Mouse (Mus musculus): Measurements from ENCODE around the gene Zeb2. TPM values are rescaled to one million over a fixed set of nuclear protein-coding genes. Genes with fewer than 3 reads are reported as not detected.

The Zeb2 gene
- polyA plus RNA-seq, 2 experiments = 27.2 to 43.9 TPM

DNA sequence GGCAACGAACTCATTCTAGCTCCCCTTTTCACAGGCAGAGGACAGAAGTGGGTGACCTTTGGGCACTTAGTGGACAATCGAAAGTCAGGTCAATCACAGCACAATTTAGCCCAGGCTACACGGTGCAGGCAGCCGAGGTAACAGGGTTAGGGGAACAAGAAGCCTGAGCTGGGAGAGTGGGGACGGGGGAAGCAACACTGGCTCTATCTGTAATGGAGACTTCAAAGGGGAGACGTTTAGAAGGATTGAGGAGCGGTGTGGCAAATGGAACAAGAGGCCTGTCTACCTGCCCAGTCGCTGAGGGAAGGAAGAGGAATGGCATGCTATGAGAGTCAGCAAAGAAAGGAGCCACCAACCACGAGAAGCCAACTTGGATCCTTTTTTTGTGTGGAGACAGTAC lies 57.0 kb downstream of the Zeb2 start:
- no peak for ATAC-seq (ENCODE audit: low FRiP score, low read depth)
- no peak for DNase-seq (ENCODE audit: low spot score)
- Histone ChIP-seq H3K9ac (ENCODE audit: low read depth, low read length, severe bottlenecking) (no peak overlapping the region), H3K4me2 (replicated peaks; ENCODE audit: low read depth, low read length, severe bottlenecking) (no peak overlapping the region), H3K4me3 (replicated peaks; ENCODE audit: low read length) (no peak overlapping the region), H3K27me3 (ENCODE audit: control insufficient read depth, insufficient read depth, low read length) (no peaks in the 10 kb centered on the region), H3K36me3 (ENCODE audit: control insufficient read depth, insufficient read depth, low read length) (no peaks in the 10 kb centered on the region), H3K9me3 (ENCODE audit: control insufficient read depth, low read length) (no peaks in the 10 kb centered on the region), H3K4me1 (ENCODE audit: control insufficient read depth, insufficient read depth, low read length) (peaks cover 13% of the 10 kb centered on the region; the same call in 1 of the 2 replicates), H3K27ac (replicated peaks; ENCODE audit: low read depth, low read length) (no peak overlapping the region)
- 81% methylated on average over 9 of the region's 9 CpGs for WGBS
- TF ChIP-seq POLR2A (IDR thresholded peaks at IDR 0.05; ENCODE audit: borderline replicate concordance, extremely low read depth, insufficient read depth, insufficient read length) = no peak

DNA sequence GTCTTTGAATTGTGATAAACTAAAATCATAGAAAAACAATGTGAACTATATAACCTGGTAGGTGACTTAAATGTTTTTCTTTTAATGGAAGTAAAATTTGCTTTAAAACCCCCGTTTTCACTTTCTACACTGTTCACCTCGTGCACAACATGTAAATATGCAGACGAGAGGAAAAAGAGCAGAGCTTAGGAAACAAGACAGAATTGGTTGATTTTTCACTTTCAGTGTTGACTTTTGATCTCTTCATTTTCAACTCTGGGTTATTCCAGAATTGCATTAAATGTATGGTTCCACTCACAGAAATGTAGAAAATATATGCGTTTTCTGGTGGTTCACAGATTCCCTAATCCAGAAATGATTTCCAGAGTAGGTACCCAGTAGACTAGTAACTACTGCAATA lies 57.6 kb downstream of the Zeb2 start:
- H3K9ac ChIP-seq (ENCODE audit: low read depth, low read length, severe bottlenecking) = no peak overlapping the region
- no peak overlapping the region for H3K4me3 ChIP-seq (replicated peaks; ENCODE audit: low read length)
- no peaks in the 10 kb centered on the region for H3K9me3 ChIP-seq (ENCODE audit: control insufficient read depth, low read length)
- DNase-seq (ENCODE audit: low spot score) = no peak
- H3K27me3 ChIP-seq (ENCODE audit: control insufficient read depth, insufficient read depth, low read length) = no peaks in the 10 kb centered on the region
- TF ChIP-seq POLR2A (IDR thresholded peaks at IDR 0.05; ENCODE audit: borderline replicate concordance, extremely low read depth, insufficient read depth, insufficient read length) = no peak
- WGBS = 80% methylated on average over 4 of the region's 4 CpGs
- peaks cover 14% of the 10 kb centered on the region for H3K4me1 ChIP-seq (ENCODE audit: control insufficient read depth, insufficient read depth, low read length)
- no peak overlapping the region for H3K27ac ChIP-seq (replicated peaks; ENCODE audit: low read depth, low read length)
- no peak for ATAC-seq (ENCODE audit: low FRiP score, low read depth)
- H3K36me3 ChIP-seq (ENCODE audit: control insufficient read depth, insufficient read depth, low read length) = no peaks in the 10 kb centered on the region
- no peak overlapping the region for H3K4me2 ChIP-seq (replicated peaks; ENCODE audit: low read depth, low read length, severe bottlenecking)

DNA sequence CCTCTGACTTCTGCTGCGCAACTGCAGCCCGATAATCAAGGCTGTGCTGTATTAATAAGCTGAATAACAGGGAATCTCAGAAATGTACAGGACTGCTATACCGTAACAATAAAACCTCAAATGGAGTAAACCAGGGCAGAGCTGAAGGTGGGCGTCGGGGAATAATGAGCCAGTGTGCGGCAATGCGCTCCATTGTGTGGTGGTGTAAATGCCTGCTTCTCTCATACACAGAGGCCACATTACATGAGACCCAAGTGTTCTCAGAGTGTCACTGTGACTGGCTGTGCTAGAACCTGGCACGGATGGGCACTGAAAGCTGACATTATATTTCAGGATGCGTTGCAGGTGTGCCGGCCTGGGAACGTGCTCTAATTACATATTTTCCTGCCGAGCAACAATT lies 58.2 kb downstream of the Zeb2 start:
- Histone ChIP-seq H3K9me3 (ENCODE audit: control insufficient read depth, low read length) (no peaks in the 10 kb centered on the region), H3K27ac (replicated peaks; ENCODE audit: low read depth, low read length) (no peak overlapping the region), H3K4me1 (ENCODE audit: control insufficient read depth, insufficient read depth, low read length) (peaks cover 16% of the 10 kb centered on the region), H3K4me3 (replicated peaks; ENCODE audit: low read length) (no peak overlapping the region), H3K4me2 (replicated peaks; ENCODE audit: low read depth, low read length, severe bottlenecking) (no peak overlapping the region), H3K9ac (ENCODE audit: low read depth, low read length, severe bottlenecking) (no peak overlapping the region), H3K36me3 (ENCODE audit: control insufficient read depth, insufficient read depth, low read length) (no peaks in the 10 kb centered on the region), H3K27me3 (ENCODE audit: control insufficient read depth, insufficient read depth, low read length) (no peaks in the 10 kb centered on the region)
- DNase-seq (ENCODE audit: low spot score) (no peak), ATAC-seq (ENCODE audit: low FRiP score, low read depth) (no peak)
- no peak for TF ChIP-seq POLR2A (IDR thresholded peaks at IDR 0.05; ENCODE audit: borderline replicate concordance, extremely low read depth, insufficient read depth, insufficient read length)
- WGBS = 61% methylated on average over 12 of the region's 12 CpGs

DNA sequence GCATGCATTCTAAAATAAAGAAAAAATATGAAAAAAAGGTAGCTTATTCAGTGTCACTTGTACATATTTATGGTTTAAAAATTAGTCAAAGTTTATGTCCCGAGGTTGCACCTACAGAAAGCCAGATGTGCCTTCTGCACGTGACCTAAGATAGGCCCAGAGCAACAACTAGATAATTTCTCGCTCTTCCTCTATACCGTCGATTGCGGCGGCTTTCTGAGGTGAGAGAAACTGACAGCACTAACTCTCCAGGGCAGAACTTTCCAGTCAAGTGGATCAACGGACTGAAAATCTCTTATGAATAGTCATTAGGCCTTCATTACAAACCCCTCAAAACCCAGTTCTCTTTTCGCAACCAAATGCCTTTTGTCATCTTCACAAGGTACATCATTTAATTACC lies 59.0 kb downstream of the Zeb2 start:
- H3K36me3 ChIP-seq (ENCODE audit: control insufficient read depth, insufficient read depth, low read length) = no peaks in the 10 kb centered on the region
- H3K4me2 ChIP-seq (replicated peaks; ENCODE audit: low read depth, low read length, severe bottlenecking) = no peak overlapping the region
- no peak overlapping the region for H3K4me3 ChIP-seq (replicated peaks; ENCODE audit: low read length)
- ATAC-seq (ENCODE audit: low FRiP score, low read depth) (no peak), DNase-seq (ENCODE audit: low spot score) (no peak)
- no peaks in the 10 kb centered on the region for H3K27me3 ChIP-seq (ENCODE audit: control insufficient read depth, insufficient read depth, low read length)
- H3K9me3 ChIP-seq (ENCODE audit: control insufficient read depth, low read length) = no peaks in the 10 kb centered on the region
- H3K27ac ChIP-seq (replicated peaks; ENCODE audit: low read depth, low read length) = no peak overlapping the region
- no peak for TF ChIP-seq POLR2A (IDR thresholded peaks at IDR 0.05; ENCODE audit: borderline replicate concordance, extremely low read depth, insufficient read depth, insufficient read length)
- H3K9ac ChIP-seq (ENCODE audit: low read depth, low read length, severe bottlenecking) = no peak overlapping the region
- 90% methylated on average over 9 of the region's 9 CpGs for WGBS
- peaks cover 9% of the 10 kb centered on the region for H3K4me1 ChIP-seq (ENCODE audit: control insufficient read depth, insufficient read depth, low read length)

DNA sequence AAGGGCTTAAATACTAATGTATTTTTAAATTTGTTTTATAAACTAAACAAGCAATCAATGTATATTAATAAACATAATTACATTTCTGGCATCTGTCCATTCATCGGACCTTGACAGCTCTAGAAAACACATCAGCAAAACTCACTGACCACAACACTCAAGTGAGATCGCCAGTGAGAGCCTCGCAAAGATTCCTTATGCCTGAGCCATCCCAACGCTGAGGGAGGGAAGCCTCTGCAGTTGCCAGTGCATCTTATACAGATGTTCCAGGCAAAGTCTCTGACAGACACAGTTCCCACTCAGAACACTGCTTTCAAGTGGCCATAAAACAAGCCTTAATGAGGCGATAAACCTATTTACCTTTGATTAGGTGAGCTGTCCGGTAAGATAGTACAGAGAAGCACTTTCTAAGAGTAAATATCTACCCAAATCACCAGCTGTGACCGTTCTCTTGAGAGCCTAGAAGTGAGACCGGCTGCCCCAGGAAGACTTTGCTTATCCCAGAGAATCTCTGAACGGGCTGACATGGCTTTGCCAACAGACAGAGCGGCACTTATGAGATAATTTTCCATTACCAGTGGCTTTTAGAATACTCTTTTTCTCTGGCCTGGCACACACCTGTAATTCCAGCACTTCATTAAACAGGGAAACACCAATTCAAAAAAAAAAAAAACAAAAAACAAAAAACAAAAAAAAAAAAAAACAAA lies 60.2 kb downstream of the Zeb2 start:
- no peaks in the 10 kb centered on the region for H3K36me3 ChIP-seq (ENCODE audit: control insufficient read depth, insufficient read depth, low read length)
- WGBS = 33% methylated on average over 10 of the region's 10 CpGs
- no peak for TF ChIP-seq POLR2A (IDR thresholded peaks at IDR 0.05; ENCODE audit: borderline replicate concordance, extremely low read depth, insufficient read depth, insufficient read length)
- peaks cover 6% of the 10 kb centered on the region; the same call in 1 of the 2 replicates for H3K4me1 ChIP-seq (ENCODE audit: control insufficient read depth, insufficient read depth, low read length)
- H3K9me3 ChIP-seq (ENCODE audit: control insufficient read depth, low read length) = no peaks in the 10 kb centered on the region
- DNase-seq (ENCODE audit: low spot score) (no peak), ATAC-seq (ENCODE audit: low FRiP score, low read depth) (no peak)
- H3K27me3 ChIP-seq (ENCODE audit: control insufficient read depth, insufficient read depth, low read length) = no peaks in the 10 kb centered on the region
- H3K4me3 ChIP-seq (replicated peaks; ENCODE audit: low read length) = no peak overlapping the region
- H3K27ac ChIP-seq (replicated peaks; ENCODE audit: low read depth, low read length) = no peak overlapping the region
- H3K9ac ChIP-seq (ENCODE audit: low read depth, low read length, severe bottlenecking) = no peak overlapping the region
- no peak overlapping the region for H3K4me2 ChIP-seq (replicated peaks; ENCODE audit: low read depth, low read length, severe bottlenecking)

Data from limb, embryonic 14.5 days (tissue).